Comparison of ENCODE assay signal across 8 mouse cellular contexts in the genomic region with DNA sequence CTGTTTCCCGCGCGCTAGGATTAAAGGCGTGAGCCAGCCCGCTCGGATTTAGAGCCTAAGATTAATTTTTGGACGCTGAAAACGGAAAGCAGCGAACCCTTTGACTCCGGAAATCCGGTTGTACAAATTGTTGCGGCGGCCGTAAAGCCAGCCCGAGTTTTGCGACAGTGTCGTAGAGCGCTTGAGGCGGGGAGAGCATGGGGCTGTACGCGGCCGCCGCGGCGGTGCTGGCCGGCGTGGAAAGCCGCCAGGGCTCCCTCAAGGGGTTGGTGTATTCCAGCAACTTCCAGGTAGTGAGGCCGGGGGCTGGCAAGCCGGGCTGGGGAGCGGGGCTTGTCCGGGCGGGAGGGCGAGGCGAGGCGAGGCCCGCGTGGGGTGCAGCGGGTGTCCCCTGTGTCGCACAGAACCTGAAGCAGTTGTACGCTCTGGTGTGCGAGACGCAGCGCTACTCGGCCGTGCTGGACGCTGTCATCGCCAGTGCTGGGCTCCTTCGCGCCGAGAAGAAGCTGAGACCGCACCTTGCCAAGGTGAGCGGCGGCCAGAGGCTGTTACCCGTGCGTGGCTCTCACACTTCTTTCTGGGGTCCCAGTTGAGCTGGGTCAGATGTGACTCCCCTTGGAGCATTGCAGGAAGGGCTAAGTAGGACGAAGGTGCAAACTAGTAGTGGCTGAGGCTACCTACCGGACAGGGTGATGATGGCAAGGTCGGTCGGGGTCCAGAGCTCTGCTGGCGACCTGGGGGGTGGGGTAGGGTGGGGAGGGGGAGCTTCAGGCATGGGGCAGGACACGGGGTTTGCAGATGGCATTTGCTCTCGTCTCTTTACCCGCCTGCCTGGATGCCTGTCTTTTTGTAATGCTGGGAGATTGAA. TPM values are rescaled to one million over a fixed set of nuclear protein-coding genes. Genes with fewer than 3 reads are reported as not detected.
DNase-seq lines count a peak whose midpoint lies in the region; ATAC-seq and TF ChIP-seq lines count a peak whose summit lies in the region.

A gene (plus strand): TSS at position 167 of the 868 bp plus-strand sequence.

- peak within 1 kb of the TSS; percentile 79 for H3K27ac ChIP-seq in bone marrow macrophage, adult 2 months (ENCODE audit: insufficient read depth, low read depth, low read length)
- H3K27ac ChIP-seq in embryonic fibroblast, embryonic 13.5 days (ENCODE audit: insufficient read depth, low read length), result peak within 1 kb of the TSS; percentile 85
- H3K27ac ChIP-seq in heart, embryonic 10.5 days, result peak within 1 kb of the TSS; percentile 89
- peak within 1 kb of the TSS; percentile 90 for H3K27ac ChIP-seq in kidney, embryonic 15.5 days

- H3K4me2 ChIP-seq in kidney, embryonic 15.5 days, result peak within 1 kb of the TSS; percentile 86

- peak within 1 kb of the TSS; percentile 99 for H3K4me3 ChIP-seq in bone marrow macrophage, adult 2 months (ENCODE audit: insufficient read depth, low read length)
- peak within 1 kb of the TSS; percentile 77 for H3K4me3 ChIP-seq in embryonic fibroblast, embryonic 13.5 days (ENCODE audit: insufficient read depth, low read length)
- peak within 1 kb of the TSS; percentile 97 for H3K4me3 ChIP-seq in heart, embryonic 10.5 days
- peak within 1 kb of the TSS; percentile 98 for H3K4me3 ChIP-seq in kidney, embryonic 15.5 days (replicated peaks)

- TF ChIP-seq CTCF in bone marrow macrophage, adult 2 months (IDR thresholded peaks at IDR 0.05; ENCODE audit: low read depth, low read length), result no peak
- TF ChIP-seq CTCF in embryonic fibroblast, embryonic 13.5 days (IDR thresholded peaks at IDR 0.05; ENCODE audit: borderline replicate concordance, insufficient read depth, low read length), result no peak

- peaks cover 37% of the 10 kb centered on the region for H3K36me3 ChIP-seq in heart, embryonic 10.5 days
- H3K36me3 ChIP-seq in kidney, embryonic 15.5 days, result peaks cover 36% of the 10 kb centered on the region

- WGBS in heart, embryonic 10.5 days, result under 1% methylated on average over 64 of the region's 64 CpGs
- under 1% methylated on average over 64 of the region's 64 CpGs for WGBS in kidney, embryonic 15.5 days

- H3K9me3 ChIP-seq in heart, embryonic 10.5 days, result no peaks in the 10 kb centered on the region
- H3K9me3 ChIP-seq in kidney, embryonic 15.5 days (replicated peaks), result no peaks in the 10 kb centered on the region

- H3K9ac ChIP-seq in kidney, embryonic 15.5 days, result peak within 1 kb of the TSS; percentile 90

- peak; percentile 79 for ATAC-seq in kidney, embryonic 15.5 days (replicated peaks; ENCODE audit: low FRiP score)
- peak; percentile 87 for ATAC-seq in monocyte, adult 5-6 weeks (replicated peaks; ENCODE audit: insufficient number of reproducible peaks, low FRiP score, low TSS enrichment, poor library complexity, severe bottlenecking)

- DNase-seq in A20 (ENCODE audit: low read depth, low spot score), result peak; percentile 97
- peak; percentile 95 for DNase-seq in heart, embryonic 10.5 days (ENCODE audit: low spot score)
- peak; percentile 95 for DNase-seq in liver
- peak; percentile 95 to 98 for DNase-seq in spleen, postnatal 4 days (ENCODE audit: low spot score in 2 of 2)

- H3K4me1 ChIP-seq in bone marrow macrophage, adult 2 months (ENCODE audit: control insufficient read depth, insufficient read depth, low read length), result peaks cover 4% of the 10 kb centered on the region; the same call in 1 of the 2 replicates
- peaks cover 3% of the 10 kb centered on the region; the same call in 1 of the 2 replicates for H3K4me1 ChIP-seq in embryonic fibroblast, embryonic 13.5 days (ENCODE audit: control insufficient read depth, insufficient read depth, low read length)
- peaks cover 17% of the 10 kb centered on the region for H3K4me1 ChIP-seq in heart, embryonic 10.5 days
- peaks cover 18% of the 10 kb centered on the region for H3K4me1 ChIP-seq in kidney, embryonic 15.5 days

- TF ChIP-seq POLR2A in bone marrow macrophage, adult 2 months (IDR thresholded peaks at IDR 0.05; ENCODE audit: borderline replicate concordance, low read depth, low read length), result no peak
- TF ChIP-seq POLR2A in embryonic fibroblast, embryonic 13.5 days (IDR thresholded peaks at IDR 0.05; ENCODE audit: low read depth, low read length), result peak; percentile 63

- H3K27me3 ChIP-seq in heart, embryonic 10.5 days (ENCODE audit: insufficient read depth, poor library complexity, severe bottlenecking), result peaks cover 12% of the 10 kb centered on the region
- no peaks in the 10 kb centered on the region for H3K27me3 ChIP-seq in kidney, embryonic 15.5 days

RNA-seq across cellular contexts. Expression of the gene that starts here (rescaled TPM):
- polyA plus RNA-seq in bone marrow macrophage, adult 2 months (2012; ENCODE audit: insufficient read depth, insufficient read length, missing spikeins), result 8.0 and 11.4 TPM in 2 replicates
- 9.6 and 14.0 TPM in 2 replicates for polyA plus RNA-seq in embryonic fibroblast, embryonic 13.5 days (2011; ENCODE audit: insufficient read length, low read depth, missing spikeins)
- 27.2 and 33.5 TPM in 2 replicates for polyA plus RNA-seq in heart, embryonic 10.5 days (2016; fragmentation: Nextera tagmentation; extraction: Ambion mirVana)
- 35.0 and 39.5 TPM in 2 replicates for polyA plus RNA-seq in kidney, embryonic 15.5 days (2015; fragmentation: Nextera tagmentation; extraction: Ambion mirVana)
- total RNA-seq in monocyte, adult 5-6 weeks (2017), result 6.6 to 14.9 TPM (median 14.8 TPM) in 3 replicates

Comparison
In these comparisons a context has a peak if more than half of its experiments do, and no peak if none do; other contexts are left out.
1. Peak in every context shown above with its lines: DNase-seq, ATAC-seq, H3K4me3 ChIP-seq and H3K27ac ChIP-seq.